Mouse (Mus musculus): ENCODE measurements around the gene Lax1. TPM values are rescaled to one million over a fixed set of nuclear protein-coding genes. Genes with fewer than 3 reads are reported as not detected.
A peak's percentile ranks its signal among the peaks of the same experiment; 100 is the strongest.
"Not testable (repeated sequence)": the region's sequence is repeated elsewhere in the genome, so short reads cannot be mapped to it uniquely, and the experiment has no call there.

Lax1 gene
- total and polyA plus RNA-seq, 3 experiments, result 0.04 TPM; not detected in 2

DNA sequence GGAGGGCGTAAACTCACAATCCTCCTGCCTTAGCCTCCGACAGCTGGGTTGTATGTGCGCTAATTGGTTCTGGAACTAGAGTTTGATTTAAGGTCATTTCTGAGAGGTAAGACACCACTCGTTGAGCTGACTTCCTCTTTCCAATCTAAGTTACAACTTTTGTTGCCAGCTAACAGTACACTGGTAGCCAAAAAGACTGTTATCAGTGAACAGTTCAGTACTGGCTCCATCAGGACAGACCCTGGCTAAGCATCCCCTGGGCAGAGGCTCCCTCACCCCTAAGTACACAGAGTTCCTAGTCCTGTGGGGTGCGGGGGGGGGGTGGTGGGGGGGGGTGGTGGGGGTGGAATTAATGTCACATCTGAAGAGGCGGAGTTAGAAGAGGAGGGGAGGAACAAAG lies 21.0 kb upstream of the Lax1 start:
- peak; percentile 77 for DNase-seq (ENCODE audit: low read depth, low spot score)
- Histone ChIP-seq H3K4me1 (ENCODE audit: control insufficient read depth in 1 of 2, insufficient read depth in 2 of 2, low read length in 2 of 2) (peaks cover 3 to 8% of the 10 kb centered on the region in 2 experiments), H3K36me3 (ENCODE audit: control insufficient read depth in 1 of 2, insufficient read depth in 2 of 2, low read length in 2 of 2) (peaks cover 2 to 7% of the 10 kb centered on the region in 2 experiments; a peak in 3 of 4 replicates), H3K4me3 (ENCODE audit: control insufficient read depth in 1 of 2, insufficient read depth in 1 of 2, low read depth in 2 of 2, low read length in 2 of 2) (no peak overlapping the region), H3K27me3 (ENCODE audit: control insufficient read depth in 1 of 2, insufficient read depth in 2 of 2, low read length in 2 of 2) (no peaks in the 10 kb centered on the region), H3K9me3 (replicated peaks; ENCODE audit: insufficient read depth, low read length) (no peaks in the 10 kb centered on the region), H3K9ac (ENCODE audit: control insufficient read depth, low read depth, low read length, poor library complexity, severe bottlenecking) (no peak overlapping the region), H3K79me2 (ENCODE audit: control insufficient read depth, insufficient read depth, low read length, poor library complexity) (no peaks in the 10 kb centered on the region), H3K27ac (ENCODE audit: control insufficient read depth, low read depth, low read length) (no peak overlapping the region)
- TF ChIP-seq E2F4 (IDR thresholded peaks at IDR 0.05; ENCODE audit: borderline replicate concordance, low read depth, low read length) (no peak), ETS1 (IDR thresholded peaks at IDR 0.05; ENCODE audit: low read depth, low read length) (0 out of 2 replicates have a peak, but pooled peaks have one; percentile 17), GATA1 (IDR thresholded peaks at IDR 0.05; ENCODE audit: low read depth, low read length) (peak; percentile 45; the same call in 1 of the 2 replicates), EP300 (IDR thresholded peaks at IDR 0.05; ENCODE audit: low read depth in 1 of 2, low read length in 2 of 2) (peak in 1 of 2 experiments; percentile 55; a peak in 1 of 4 replicates)

DNA sequence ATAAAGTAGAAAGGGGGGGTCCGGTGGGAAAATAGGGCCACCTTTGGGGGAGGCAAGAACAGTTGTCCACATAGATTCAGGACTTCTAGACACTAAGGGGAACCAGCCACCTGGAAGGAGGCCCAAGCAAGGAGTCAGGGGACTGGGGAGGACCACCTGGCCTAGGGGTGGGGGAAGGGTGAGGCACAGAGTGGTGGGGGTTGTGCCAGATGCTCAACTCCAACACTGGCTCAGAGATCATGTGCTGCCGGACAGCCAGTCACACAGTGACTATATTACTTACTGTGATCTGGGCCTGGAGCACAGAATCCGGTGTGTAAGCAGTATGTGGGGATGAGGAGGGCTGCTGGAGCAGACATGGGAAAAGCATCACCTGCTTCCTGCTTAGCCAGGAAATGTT lies 19.4 kb upstream of the Lax1 start:
- H3K9ac ChIP-seq (ENCODE audit: control insufficient read depth, low read depth, low read length, poor library complexity, severe bottlenecking), result no peak overlapping the region
- H3K27me3 ChIP-seq (ENCODE audit: control insufficient read depth in 1 of 2, insufficient read depth in 2 of 2, low read length in 2 of 2), result no peaks in the 10 kb centered on the region
- H3K36me3 ChIP-seq (ENCODE audit: control insufficient read depth in 1 of 2, insufficient read depth in 2 of 2, low read length in 2 of 2), result peaks cover 2 to 7% of the 10 kb centered on the region in 2 experiments; a peak in 3 of 4 replicates
- H3K4me1 ChIP-seq (ENCODE audit: control insufficient read depth in 1 of 2, insufficient read depth in 2 of 2, low read length in 2 of 2), result peaks cover 3 to 8% of the 10 kb centered on the region in 2 experiments
- H3K4me3 ChIP-seq (ENCODE audit: control insufficient read depth in 1 of 2, insufficient read depth in 1 of 2, low read depth in 2 of 2, low read length in 2 of 2), result no peak overlapping the region
- no peaks in the 10 kb centered on the region for H3K9me3 ChIP-seq (replicated peaks; ENCODE audit: insufficient read depth, low read length)
- no peak overlapping the region for H3K27ac ChIP-seq (ENCODE audit: control insufficient read depth, low read depth, low read length)
- TF ChIP-seq GATA1 (IDR thresholded peaks at IDR 0.05; ENCODE audit: low read depth, low read length) (no peak), POLR2AphosphoS5 (IDR thresholded peaks at IDR 0.05; ENCODE audit: borderline replicate concordance, low read depth, low read length) (no peak), MYC (IDR thresholded peaks at IDR 0.05; ENCODE audit: low read depth, low read length) (no peak), MEF2A (IDR thresholded peaks at IDR 0.05; ENCODE audit: extremely low read depth, insufficient replicate concordance, low read depth, low read length, poor library complexity, severe bottlenecking) (no peak), JUND (IDR thresholded peaks at IDR 0.05; ENCODE audit: low read depth, low read length) (no peak), ZC3H11A (IDR thresholded peaks at IDR 0.05; ENCODE audit: low read depth, low read length) (no peak), SIN3A (IDR thresholded peaks at IDR 0.05; ENCODE audit: low read length) (no peak)
- no peaks in the 10 kb centered on the region for H3K79me2 ChIP-seq (ENCODE audit: control insufficient read depth, insufficient read depth, low read length, poor library complexity)
- no peak for DNase-seq (ENCODE audit: low read depth, low spot score)

DNA sequence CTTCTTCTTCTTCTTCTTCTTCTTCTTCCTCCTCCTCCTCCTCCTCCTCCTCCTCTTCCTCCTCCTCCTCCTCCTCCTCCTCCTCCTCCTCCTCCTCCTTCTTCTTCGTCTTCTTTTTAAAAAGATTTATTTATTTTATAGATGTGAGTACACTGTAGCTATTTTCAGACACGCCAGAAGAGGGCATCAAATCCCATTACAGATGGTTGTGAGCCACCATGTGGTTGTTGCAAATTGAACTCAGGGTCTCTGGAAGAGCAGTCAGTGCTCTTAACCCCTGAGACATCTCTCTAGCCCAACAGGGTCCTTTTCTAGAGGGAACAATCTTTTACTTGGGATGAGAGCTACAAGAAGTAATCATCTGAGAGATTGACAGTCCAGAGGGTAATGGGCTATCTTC lies 11.9 kb upstream of the Lax1 start:
- peak; percentile 44 for DNase-seq (ENCODE audit: low read depth, low spot score)
- H3K27ac ChIP-seq (ENCODE audit: control insufficient read depth, low read depth, low read length); H3K4me1 ChIP-seq (ENCODE audit: control insufficient read depth in 1 of 2, insufficient read depth in 2 of 2, low read length in 2 of 2); H3K9me3 ChIP-seq (replicated peaks; ENCODE audit: insufficient read depth, low read length); H3K36me3 ChIP-seq (ENCODE audit: control insufficient read depth in 1 of 2, insufficient read depth in 2 of 2, low read length in 2 of 2); H3K9ac ChIP-seq (ENCODE audit: control insufficient read depth, low read depth, low read length, poor library complexity, severe bottlenecking); H3K27me3 ChIP-seq (ENCODE audit: control insufficient read depth in 1 of 2, insufficient read depth in 2 of 2, low read length in 2 of 2); H3K79me2 ChIP-seq (ENCODE audit: control insufficient read depth, insufficient read depth, low read length, poor library complexity); H3K4me3 ChIP-seq (ENCODE audit: control insufficient read depth in 1 of 2, insufficient read depth in 1 of 2, low read depth in 2 of 2, low read length in 2 of 2): not testable (repeated sequence)
- peak; percentile 80 for TF ChIP-seq SMC3 (IDR thresholded peaks at IDR 0.05; ENCODE audit: low read depth, low read length)
- peak; percentile 78 for TF ChIP-seq MYC (IDR thresholded peaks at IDR 0.05; ENCODE audit: low read depth, low read length)
- TF ChIP-seq ZC3H11A (IDR thresholded peaks at IDR 0.05; ENCODE audit: low read depth, low read length), result peak; percentile 82
- TF ChIP-seq RAD21 (IDR thresholded peaks at IDR 0.05; ENCODE audit: low read depth, low read length), result peak; percentile 60
- peak; percentile 33 to 70 (median 38); a peak in 5 of 6 replicates for TF ChIP-seq CTCF (IDR thresholded peaks at IDR 0.05 in 2 of 3, conservative IDR thresholded peaks at IDR 0.05 in 1 of 3; ENCODE audit: control insufficient read depth in 1 of 3, insufficient read depth in 1 of 3, low read depth in 2 of 3, low read length in 3 of 3, poor library complexity in 1 of 3, severe bottlenecking in 1 of 3)
